Mouse (Mus musculus) embryonic fibroblast, embryonic 13.5 days (primary cell): Measurements from ENCODE around the gene Ccdc171. TPM values are rescaled to one million over a fixed set of nuclear protein-coding genes. Genes with fewer than 3 reads are reported as not detected.
"Not testable (repeated sequence)": the region's sequence is repeated elsewhere in the genome, so short reads cannot be mapped to it uniquely, and the experiment has no call there.

Source experiments
- H3K27ac ChIP-seq: 2 replicates; pipeline ENCODE4 v1.5.1; 2012; ENCODE audit warnings: low read length, control low read depth, inconsistent platforms; ENCODE audit not compliant: insufficient read depth
- H3K4me1 ChIP-seq: 2 replicates; pipeline ENCODE4 v1.6.1; 2011; ENCODE audit warnings: low read length; ENCODE audit not compliant: control insufficient read depth, insufficient read depth
- H3K4me3 ChIP-seq: 2 replicates; pipeline ENCODE4 v1.5.1; 2011; ENCODE audit warnings: mild to moderate bottlenecking, control low read depth, low read length; ENCODE audit not compliant: insufficient read depth
- CTCF ChIP-seq: IDR thresholded peaks from 2 replicates; pipeline ENCODE4 v1.5.1; 2011; ENCODE audit warnings: mild to moderate bottlenecking, control low read depth, low read length, moderate library complexity, borderline replicate concordance; ENCODE audit not compliant: insufficient read depth
- POLR2A ChIP-seq: IDR thresholded peaks from 2 replicates; pipeline ENCODE4 v1.6.1; 2011; ENCODE audit warnings: low read depth, mild to moderate bottlenecking, control low read depth, low read length, moderate library complexity
- polyA plus RNA-seq: library from polyadenylated mRNA; stranded (reverse); fragments of >200 nt; gene quantifications from 2 replicates; pipeline ENCODE4 v1.2.4, GENCODE M21; 2011; ENCODE audit warnings: low read depth; ENCODE audit not compliant: missing spikeins, insufficient read length

Ccdc171 gene
- polyA plus RNA-seq, 1 experiment: 2.4 TPM

DNA sequence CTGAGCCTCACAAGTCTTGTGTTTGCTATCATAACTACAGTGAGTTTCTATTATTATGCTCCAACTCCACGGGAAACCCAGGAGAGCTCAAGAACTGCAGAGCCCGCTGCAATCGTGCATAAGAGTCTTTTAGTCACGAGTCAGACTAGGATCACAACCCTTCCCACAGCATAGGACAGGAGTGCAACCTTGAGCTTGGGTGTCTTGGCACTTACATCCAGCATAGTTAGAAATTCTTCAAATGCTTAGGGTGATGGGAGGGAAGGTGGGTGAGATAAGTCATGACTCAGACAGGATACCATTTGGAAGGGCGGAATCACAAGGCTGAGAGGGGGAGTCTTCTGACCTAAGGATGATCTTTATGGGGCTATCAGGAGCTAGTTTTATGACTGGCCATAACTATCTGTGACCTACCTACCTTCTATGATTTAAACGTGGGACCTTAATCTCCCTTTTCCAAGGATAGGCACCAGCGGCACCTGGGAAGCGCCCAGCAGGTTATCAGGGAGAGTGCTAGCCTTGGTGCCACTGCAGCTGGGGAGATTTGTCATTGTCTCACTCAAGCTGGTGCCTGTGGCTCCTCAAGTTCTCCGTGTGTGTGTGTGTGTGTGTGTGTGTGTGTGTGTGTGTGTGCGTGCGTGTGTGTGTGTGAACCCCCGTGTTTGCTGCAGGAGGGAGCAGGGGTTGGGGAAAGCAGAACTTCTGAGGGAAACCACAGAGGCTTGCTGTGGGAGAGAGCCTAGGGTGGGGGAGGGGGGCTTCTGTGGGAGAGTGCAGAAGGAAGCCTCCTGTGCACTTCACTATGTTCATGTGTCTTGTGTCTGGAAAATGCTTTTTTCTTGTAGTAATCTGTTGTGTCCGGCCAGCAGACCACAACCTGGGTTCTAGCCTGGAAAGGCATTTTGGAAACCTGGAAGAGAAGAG lies 42.1 kb downstream of the Ccdc171 start:
- H3K27ac ChIP-seq: no peak overlapping the region
- no peak overlapping the region for H3K4me3 ChIP-seq
- no peak for TF ChIP-seq CTCF
- H3K4me1 ChIP-seq: peaks cover 4% of the 10 kb centered on the region; the same call in 1 of the 2 replicates

DNA sequence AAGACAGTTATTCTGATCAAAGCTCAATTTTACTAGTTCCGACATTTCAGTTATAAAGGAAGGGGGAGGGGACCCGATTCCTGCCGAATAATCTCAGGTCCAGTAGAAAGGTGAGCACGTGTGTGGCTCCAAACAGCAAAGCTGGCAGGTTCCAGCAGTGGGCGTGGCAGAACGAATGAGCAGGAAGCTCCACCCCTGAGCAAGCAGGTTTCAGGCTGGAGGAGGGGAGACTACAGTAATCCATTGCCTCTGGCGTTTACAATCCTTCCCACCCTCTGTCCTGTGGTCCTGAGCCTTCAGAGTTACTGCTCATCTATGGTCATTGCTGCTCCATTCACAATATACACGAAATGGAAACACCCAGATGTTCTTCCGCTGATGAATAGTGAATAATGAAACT lies 42.8 kb downstream of the Ccdc171 start:
- not testable (repeated sequence) for H3K4me1 ChIP-seq, H3K27ac ChIP-seq, H3K4me3 ChIP-seq

DNA sequence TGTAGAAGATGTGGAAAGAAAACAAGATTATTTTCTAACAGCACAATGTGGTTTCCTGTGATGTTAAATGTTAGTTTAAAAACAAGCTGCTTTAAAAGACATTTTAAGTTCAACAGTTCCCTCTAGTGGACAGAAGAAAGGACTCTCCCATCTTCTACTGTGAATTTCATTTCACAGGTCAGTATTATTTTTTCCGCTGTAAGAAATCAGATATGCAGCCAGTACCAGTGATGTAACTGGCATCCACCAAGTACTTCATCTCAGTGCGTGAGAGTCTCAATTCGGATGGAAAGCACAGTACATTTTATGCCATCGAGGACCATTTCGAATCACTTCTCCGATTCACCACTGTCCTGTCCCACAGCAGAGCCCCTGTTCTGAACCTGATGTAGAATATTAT lies 45.2 kb downstream of the Ccdc171 start:
- H3K27ac ChIP-seq: no peak overlapping the region
- no peak overlapping the region for H3K4me3 ChIP-seq
- H3K4me1 ChIP-seq: peaks cover 4% of the 10 kb centered on the region; the same call in 1 of the 2 replicates
- TF ChIP-seq CTCF (no peak), POLR2A (no peak)

DNA sequence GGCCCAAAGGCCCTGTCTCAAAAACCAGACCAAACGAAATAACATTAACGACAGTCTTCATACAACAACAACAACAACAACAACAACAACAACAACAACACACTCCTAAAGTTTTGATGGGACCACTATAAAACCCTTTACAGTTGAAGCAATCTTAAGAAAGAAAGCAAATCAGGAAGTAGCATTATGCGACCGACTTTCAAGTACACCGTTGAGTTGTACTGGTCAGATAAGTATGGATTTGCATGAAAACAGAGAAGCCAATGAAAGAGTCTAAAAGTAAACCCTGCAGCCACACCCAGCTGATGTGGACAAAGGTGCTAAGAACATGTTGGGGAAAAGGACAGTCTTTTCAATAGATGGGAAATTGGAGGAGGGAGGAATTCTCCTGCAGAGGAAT lies 45.7 kb downstream of the Ccdc171 start:
- Histone ChIP-seq H3K4me1 (peaks cover 4% of the 10 kb centered on the region; the same call in 1 of the 2 replicates), H3K4me3 (no peak overlapping the region), H3K27ac (no peak overlapping the region)
- TF ChIP-seq CTCF (no peak), POLR2A (no peak)

GRCm38 (mm10) chr4:83572521-83572920 lies 47.2 kb downstream of the Ccdc171 start:
- TF ChIP-seq POLR2A: no peak
- no peak for TF ChIP-seq CTCF
- Histone ChIP-seq H3K4me1 (no peaks in the 10 kb centered on the region), H3K4me3 (no peak overlapping the region), H3K27ac (no peak overlapping the region)

GRCm38 (mm10) chr4:83576315-83576714 lies 51.0 kb downstream of the Ccdc171 start:
- Histone ChIP-seq H3K27ac (no peak overlapping the region), H3K4me3 (no peak overlapping the region), H3K4me1 (no peaks in the 10 kb centered on the region)
- no peak for TF ChIP-seq CTCF
- TF ChIP-seq POLR2A: no peak

DNA sequence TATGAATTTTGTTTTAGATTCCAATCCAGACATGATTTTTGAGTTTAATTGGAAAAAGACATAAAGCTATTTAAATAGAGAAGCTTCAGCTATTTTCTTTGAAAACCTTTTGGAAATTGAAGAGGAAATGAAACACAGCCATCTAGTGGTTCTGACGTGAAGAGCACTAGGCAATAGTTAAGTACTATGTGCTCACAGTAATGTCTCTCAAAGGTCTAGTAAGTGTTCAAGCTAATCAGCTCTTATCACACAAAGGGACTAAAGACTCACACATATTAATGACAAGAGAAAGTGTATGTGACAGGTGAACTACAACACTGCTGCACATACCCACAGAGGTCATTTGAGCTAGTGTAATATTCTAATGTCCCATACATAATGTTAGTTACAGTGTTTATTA lies 54.8 kb downstream of the Ccdc171 start:
- TF ChIP-seq CTCF (no peak), POLR2A (no peak)
- no peak overlapping the region for H3K4me3 ChIP-seq

DNA sequence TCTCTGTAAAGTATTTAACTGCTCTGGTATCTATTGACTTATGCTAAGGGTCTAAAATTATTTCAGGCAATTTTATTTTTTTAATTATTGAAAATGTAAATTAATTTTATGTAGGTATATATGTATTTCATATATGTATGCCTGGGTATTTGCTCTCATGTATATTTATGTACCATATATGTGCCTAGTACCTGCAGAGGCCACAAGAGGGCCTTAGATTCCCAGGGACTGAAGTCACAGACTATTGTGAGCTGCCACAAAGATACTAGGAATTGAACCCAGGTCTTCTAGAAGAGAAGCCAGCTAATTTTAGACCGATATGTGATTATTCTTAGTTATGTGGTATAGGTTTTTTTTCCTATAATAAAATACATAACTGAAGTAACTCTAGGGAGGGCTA lies 62.2 kb downstream of the Ccdc171 start:
- Histone ChIP-seq H3K4me3 (no peak overlapping the region), H3K27ac (no peak overlapping the region), H3K4me1 (no peaks in the 10 kb centered on the region)
- no peak for TF ChIP-seq CTCF
- no peak for TF ChIP-seq POLR2A

More for the DNA sequence above, 54.8 kb downstream of the Ccdc171 start:
- no peaks in the 10 kb centered on the region for H3K4me1 ChIP-seq
- no peak overlapping the region for H3K27ac ChIP-seq

DNA sequence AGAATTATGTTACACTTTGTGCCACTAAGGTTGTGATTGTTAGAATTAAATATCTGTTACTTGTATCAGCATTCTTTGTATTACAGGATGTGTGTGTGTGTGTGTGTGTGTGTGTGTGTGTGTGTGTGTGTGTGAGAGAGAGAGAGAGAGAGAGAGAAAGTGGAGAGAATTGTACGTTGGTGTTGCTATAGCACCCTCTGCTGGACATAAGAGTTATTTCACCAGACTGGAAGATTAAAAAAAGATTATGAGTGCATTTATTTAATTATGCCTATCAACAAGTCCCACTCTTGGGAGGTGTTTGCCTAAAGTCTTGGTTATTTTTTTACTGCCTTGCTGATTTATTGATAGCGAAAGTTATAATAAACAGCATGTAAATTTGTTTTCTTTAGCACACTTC lies 71.1 kb downstream of the Ccdc171 start:
- Histone ChIP-seq H3K27ac (no peak overlapping the region), H3K4me1 (no peaks in the 10 kb centered on the region), H3K4me3 (no peak overlapping the region)
- TF ChIP-seq CTCF (no peak), POLR2A (no peak)

- Histone ChIP-seq H3K4me1 (no peaks in the 10 kb centered on the region), H3K4me3 (no peak overlapping the region), H3K27ac (no peak overlapping the region)
- no peak for TF ChIP-seq CTCF
- TF ChIP-seq POLR2A: no peak
Observed at GRCm38 (mm10) chr4:83611111-83611510, 85.8 kb downstream of the Ccdc171 start.

DNA sequence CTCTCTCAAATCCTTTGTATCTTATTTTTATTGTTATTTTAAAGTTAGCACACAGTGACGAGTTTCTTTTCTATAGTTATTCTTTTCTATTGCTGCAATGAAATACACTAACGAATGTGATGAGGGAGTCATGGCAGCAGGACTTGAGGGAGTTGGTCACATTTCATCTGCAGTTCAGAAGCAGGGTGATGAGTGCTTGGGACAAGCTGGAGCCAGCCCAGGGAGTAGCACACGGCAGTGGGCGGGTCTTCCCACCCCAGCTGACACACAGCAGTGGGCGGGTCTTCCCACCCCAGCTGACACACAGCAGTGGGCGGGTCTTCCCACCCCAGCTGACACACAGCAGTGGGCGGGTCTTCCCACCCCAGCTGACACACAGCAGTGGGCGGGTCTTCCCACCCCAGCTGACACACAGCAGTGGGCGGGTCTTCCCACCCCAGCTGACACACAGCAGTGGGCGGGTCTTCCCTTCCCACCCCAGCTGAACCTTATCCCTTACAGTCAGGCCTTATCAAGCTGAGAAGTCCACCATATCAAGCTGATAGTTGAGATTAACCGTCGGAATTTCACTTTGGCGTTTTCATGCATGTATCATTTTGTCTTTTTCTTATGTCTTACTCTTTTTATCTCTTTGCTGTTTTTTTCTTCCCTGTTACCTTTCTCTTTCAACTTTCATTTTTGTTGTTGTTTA lies 97.8 kb downstream of the Ccdc171 start:
- not testable (repeated sequence) for H3K4me1 ChIP-seq, H3K4me3 ChIP-seq, H3K27ac ChIP-seq
